Mouse (Mus musculus) adrenal gland, adult 10 weeks (tissue): ENCODE results near the gene Zfp697. TPM values are rescaled to one million over a fixed set of nuclear protein-coding genes. Genes with fewer than 3 reads are reported as not detected.

Source experiments
- polyA plus RNA-seq: library from polyadenylated mRNA; stranded (reverse); fragments of 350-450 nt; fragmentation: Illumina TruSeq; extraction: RNeasy Lipid Tissue Mini Kit (QIAGEN cat#74804); gene quantifications from one replicate; pipeline ENCODE4 v1.2.3, GENCODE M21; 2014; ENCODE audit warnings: low read depth, low replicate concordance

The Zfp697 gene
- 7.0 TPM for polyA plus RNA-seq

GRCm38 (mm10) chr3:98382246-98382939 lies at the start of gene Zfp697:
Gene Zfp697 (plus strand): TSS chr3:98382461.

GRCm38 (mm10) chr3:98339706-98340109 lies 42.6 kb upstream of the Zfp697 start, which contains the start of gene Phgdh:
Gene Phgdh (minus strand): TSS chr3:98339990.

GRCm38 (mm10) chr3:98457026-98457425 lies 74.8 kb downstream of the Zfp697 start, which contains the start of gene Gm4450:
Gene Gm4450 (minus strand): TSS chr3:98457126.

GRCm38 (mm10) chr3:98510414-98510813 lies 128.2 kb downstream of the Zfp697 start, which contains the start of gene Hsd3b4:
Gene Hsd3b4 (minus strand): TSS chr3:98510514.

GRCm38 (mm10) chr3:98588707-98589106 lies 206.4 kb downstream of the Zfp697 start, which contains the start of gene Gm10681:
Gene Gm10681 (minus strand): TSS chr3:98588807.

GRCm38 (mm10) chr3:98630152-98630551 lies 247.9 kb downstream of the Zfp697 start, which contains the start of gene Hsd3b5:
Gene Hsd3b5 (minus strand): TSS chr3:98630252.

GRCm38 (mm10) chr3:98724376-98724775 lies 342.1 kb downstream of the Zfp697 start, which contains the start of gene Hsd3b2:
Gene Hsd3b2 (minus strand): TSS chr3:98724543.

Other genes with a start within 250 kb of the Zfp697 start
- not detected for gene Adam30, start 221.8 kb upstream of the Zfp697 start, polyA plus RNA-seq
- not detected for gene Reg4, start 160.3 kb upstream of the Zfp697 start, polyA plus RNA-seq
- 4.5 TPM for gene Hmgcs2, start 102.0 kb upstream of the Zfp697 start, polyA plus RNA-seq
- 3.9 TPM for gene Phgdh, start 42.5 kb upstream of the Zfp697 start, polyA plus RNA-seq
- not detected for gene Gm4450, start 74.7 kb downstream of the Zfp697 start, polyA plus RNA-seq
- gene Hsd3b4, start 128.1 kb downstream of the Zfp697 start, polyA plus RNA-seq = not detected
- not detected for gene Gm10681, start 206.3 kb downstream of the Zfp697 start, polyA plus RNA-seq
- gene Hsd3b5, start 247.8 kb downstream of the Zfp697 start, polyA plus RNA-seq = not detected